10 mouse cellular contexts compared by ENCODE assay signal in the genomic region with DNA sequence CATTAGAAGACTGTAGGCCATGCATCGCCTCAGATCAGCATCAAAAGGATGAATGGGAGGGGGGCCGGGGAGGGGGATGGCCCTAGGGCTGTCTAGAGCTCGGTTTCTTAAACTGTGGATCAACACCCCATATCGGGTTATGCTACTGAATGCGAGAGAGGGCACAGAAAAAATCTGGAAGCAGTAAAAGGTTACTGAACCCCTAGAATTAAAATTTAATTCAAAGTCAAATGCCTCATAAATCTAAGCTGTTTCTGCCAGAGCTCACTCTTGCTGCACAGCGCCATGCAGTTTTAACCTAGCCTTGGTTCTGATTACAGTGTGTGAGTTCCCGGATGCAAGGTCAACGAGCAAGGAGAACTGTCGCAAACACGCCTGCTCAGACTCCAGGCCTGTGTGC. TPM values are rescaled to one million over a fixed set of nuclear protein-coding genes. Genes with fewer than 3 reads are reported as not detected.
DNase-seq lines count a peak whose midpoint lies in the region; ATAC-seq lines count a peak whose summit lies in the region.
"Had no signal": no experiment of that assay in that cellular context is flagged by ENCODE, and none has a peak within 500 bp of the region (broad histone marks: within the 10 kb centered on the region; RNA-seq: fewer than 3 reads in every experiment).

No protein-coding gene starts in this region.

- ATAC-seq in forebrain, embryonic 14.5 days: no peak
- ATAC-seq in forebrain, embryonic 15.5 days (replicated peaks): no peak
- ATAC-seq in embryonic facial prominence, embryonic 11.5 days (replicated peaks; ENCODE audit: insufficient number of reproducible peaks, low FRiP score, low TSS enrichment, low read depth): peak; percentile 92

- H3K36me3 ChIP-seq in forebrain, embryonic 14.5 days (ENCODE audit: control insufficient read depth, insufficient read depth, low read length): no peaks in the 10 kb centered on the region
- H3K36me3 ChIP-seq in forebrain, embryonic 15.5 days: no peaks in the 10 kb centered on the region
- H3K36me3 ChIP-seq in embryonic facial prominence, embryonic 11.5 days (replicated peaks; ENCODE audit: control insufficient read depth, insufficient read depth, low read depth, low read length): no peaks in the 10 kb centered on the region
- H3K36me3 ChIP-seq: heart, embryonic 15.5 days; limb, embryonic 15.5 days had no signal

- peak; percentile 19 for DNase-seq in forebrain, embryonic 14.5 days (ENCODE audit: low spot score)
- peak; percentile 74 for DNase-seq in ES-CJ7 (ENCODE audit: low read depth, low spot score)
- DNase-seq in embryonic facial prominence, embryonic 11.5 days (ENCODE audit: low spot score): peak; percentile 88
- DNase-seq in kidney, postnatal 4 days: peak; percentile 52 to 67
- DNase-seq in frontal cortex, postnatal 25 days (ENCODE audit: low spot score in 2 of 2): no peak
- DNase-seq in lung, postnatal 36 days: no peak
- DNase-seq in spleen, adult 12 weeks (ENCODE audit: low spot score): no peak

- H3K9ac ChIP-seq in forebrain, embryonic 14.5 days (ENCODE audit: low read length): no peak overlapping the region
- no peak overlapping the region for H3K9ac ChIP-seq in forebrain, embryonic 15.5 days (replicated peaks)
- no peak overlapping the region for H3K9ac ChIP-seq in embryonic facial prominence, embryonic 11.5 days (replicated peaks; ENCODE audit: low read length)
- H3K9ac ChIP-seq: heart, embryonic 15.5 days; limb, embryonic 15.5 days had no signal

- no peak overlapping the region for H3K4me3 ChIP-seq in forebrain, embryonic 14.5 days (ENCODE audit: low read depth, low read length)
- no peak overlapping the region for H3K4me3 ChIP-seq in forebrain, embryonic 15.5 days
- no peak overlapping the region for H3K4me3 ChIP-seq in embryonic facial prominence, embryonic 11.5 days (ENCODE audit: low read depth, low read length)
- H3K4me3 ChIP-seq: heart, embryonic 15.5 days; limb, embryonic 15.5 days had no signal

- H3K9me3 ChIP-seq in forebrain, embryonic 14.5 days (replicated peaks; ENCODE audit: control insufficient read depth, low read length): no peaks in the 10 kb centered on the region
- H3K9me3 ChIP-seq in forebrain, embryonic 15.5 days: no peaks in the 10 kb centered on the region
- H3K9me3 ChIP-seq in embryonic facial prominence, embryonic 11.5 days (replicated peaks; ENCODE audit: control insufficient read depth, low read length): no peaks in the 10 kb centered on the region
- H3K9me3 ChIP-seq: heart, embryonic 15.5 days; limb, embryonic 15.5 days had no signal

- H3K4me2 ChIP-seq in forebrain, embryonic 14.5 days (ENCODE audit: low read length): no peak overlapping the region
- H3K4me2 ChIP-seq in forebrain, embryonic 15.5 days (replicated peaks): no peak overlapping the region
- H3K4me2 ChIP-seq in embryonic facial prominence, embryonic 11.5 days (ENCODE audit: low read depth, low read length): no peak overlapping the region
- H3K4me2 ChIP-seq: heart, embryonic 15.5 days; limb, embryonic 15.5 days had no signal

- no peaks in the 10 kb centered on the region for H3K27me3 ChIP-seq in forebrain, embryonic 14.5 days (replicated peaks; ENCODE audit: control insufficient read depth, insufficient read depth, low read length)
- no peaks in the 10 kb centered on the region for H3K27me3 ChIP-seq in forebrain, embryonic 15.5 days
- H3K27me3 ChIP-seq in embryonic facial prominence, embryonic 11.5 days (ENCODE audit: control insufficient read depth, insufficient read depth, low read length): no peaks in the 10 kb centered on the region
- H3K27me3 ChIP-seq: heart, embryonic 15.5 days; limb, embryonic 15.5 days had no signal

- 65% methylated on average over 10 of the region's 10 CpGs for WGBS in forebrain, embryonic 14.5 days
- 58% methylated on average over 10 of the region's 10 CpGs for WGBS in forebrain, embryonic 15.5 days
- WGBS in embryonic facial prominence, embryonic 11.5 days: 21% methylated on average over 10 of the region's 10 CpGs

- H3K27ac ChIP-seq in forebrain, embryonic 14.5 days (ENCODE audit: low read depth, low read length): no peak overlapping the region
- no peak overlapping the region for H3K27ac ChIP-seq in forebrain, embryonic 15.5 days (replicated peaks)
- H3K27ac ChIP-seq in embryonic facial prominence, embryonic 11.5 days (replicated peaks; ENCODE audit: low read depth, low read length): peak overlapping the region; percentile 47; the same call in 1 of the 2 replicates
- H3K27ac ChIP-seq: heart, embryonic 15.5 days; limb, embryonic 15.5 days had no signal

- no peaks in the 10 kb centered on the region for H3K4me1 ChIP-seq in forebrain, embryonic 14.5 days (ENCODE audit: control insufficient read depth, insufficient read depth, low read length)
- no peaks in the 10 kb centered on the region for H3K4me1 ChIP-seq in forebrain, embryonic 15.5 days
- H3K4me1 ChIP-seq in embryonic facial prominence, embryonic 11.5 days (ENCODE audit: control insufficient read depth, insufficient read depth, low read length): no peaks in the 10 kb centered on the region
- H3K4me1 ChIP-seq: heart, embryonic 15.5 days; limb, embryonic 15.5 days had no signal

RNA-seq across cellular contexts. Expression of a gene that starts 34.3 kb away (rescaled TPM):
- polyA plus RNA-seq in forebrain, embryonic 14.5 days (2014; fragmentation: Nextera tagmentation; extraction: Ambion mirVana): 25.8 and 30.8 TPM in 2 replicates
- polyA plus RNA-seq in forebrain, embryonic 15.5 days (2015; fragmentation: Nextera tagmentation; extraction: Ambion mirVana): 22.1 and 24.6 TPM in 2 replicates
- polyA plus RNA-seq in embryonic facial prominence, embryonic 11.5 days (2014; fragmentation: Nextera tagmentation; extraction: Ambion mirVana): 16.7 and 17.9 TPM in 2 replicates

Comparison
In these comparisons a context has a peak if more than half of its experiments do, and no peak if none do; other contexts are left out.
1. DNase-seq: peak in forebrain, embryonic 14.5 days (single experiment), ES-CJ7 (single experiment), embryonic facial prominence, embryonic 11.5 days (single experiment) and kidney, postnatal 4 days (2 of 2); none in frontal cortex, postnatal 25 days (0 of 2), lung, postnatal 36 days (single experiment) and spleen, adult 12 weeks (single experiment).